8 mouse cellular contexts compared by ENCODE assay signal in genomic region chr4:154246115-154247040, GRCm38 (mm10). TPM values are rescaled to one million over a fixed set of nuclear protein-coding genes. Genes with fewer than 3 reads are reported as not detected.
DNase-seq lines count a peak whose midpoint lies in the region; ATAC-seq lines count a peak whose summit lies in the region.

No protein-coding gene starts in this region.

- DNase-seq in CD4-positive helper T cell, adult 2 months (ENCODE audit: low read depth, low spot score) = peak; percentile 18
- DNase-seq in brain, adult 2 months (ENCODE audit: low read depth, low spot score) = peak; percentile 61
- DNase-seq in thymus, postnatal 14 days = peak; percentile 51

- no peak overlapping the region for H3K27ac ChIP-seq in heart, embryonic 12.5 days (ENCODE audit: poor library complexity, severe bottlenecking)
- no peak overlapping the region for H3K27ac ChIP-seq in kidney, embryonic 15.5 days
- no peak overlapping the region for H3K27ac ChIP-seq in liver, embryonic 16.5 days (ENCODE audit: low read length)
- H3K27ac ChIP-seq in neural tube, embryonic 14.5 days (ENCODE audit: low read depth, low read length) = no peak overlapping the region

- WGBS in heart, embryonic 12.5 days = 10% methylated on average over 18 of the region's 19 CpGs
- 8% methylated on average over 19 of the region's 19 CpGs for WGBS in kidney, embryonic 15.5 days
- WGBS in liver, embryonic 16.5 days (ENCODE audit: insufficient replicate concordance) = 7% methylated on average over 19 of the region's 19 CpGs
- WGBS in neural tube, embryonic 14.5 days = 9% methylated on average over 19 of the region's 19 CpGs

- no peaks in the 10 kb centered on the region for H3K9me3 ChIP-seq in heart, embryonic 12.5 days (replicated peaks)
- H3K9me3 ChIP-seq in kidney, embryonic 15.5 days (replicated peaks) = no peaks in the 10 kb centered on the region
- no peaks in the 10 kb centered on the region for H3K9me3 ChIP-seq in liver, embryonic 16.5 days (replicated peaks; ENCODE audit: control insufficient read depth, low read length)
- no peaks in the 10 kb centered on the region for H3K9me3 ChIP-seq in neural tube, embryonic 14.5 days (ENCODE audit: control insufficient read depth, low read length)

- H3K4me2 ChIP-seq in heart, embryonic 12.5 days = peak overlapping the region; percentile 59
- peak overlapping the region; percentile 64 for H3K4me2 ChIP-seq in kidney, embryonic 15.5 days
- H3K4me2 ChIP-seq in liver, embryonic 16.5 days (ENCODE audit: low read depth, low read length) = peak overlapping the region; percentile 60
- H3K4me2 ChIP-seq in neural tube, embryonic 14.5 days (ENCODE audit: low read depth, low read length) = no peak overlapping the region

- peaks cover 9% of the 10 kb centered on the region; the same call in 1 of the 2 replicates for H3K4me1 ChIP-seq in heart, embryonic 12.5 days (replicated peaks)
- H3K4me1 ChIP-seq in kidney, embryonic 15.5 days = peaks cover 28% of the 10 kb centered on the region
- peaks cover 10% of the 10 kb centered on the region for H3K4me1 ChIP-seq in liver, embryonic 16.5 days (ENCODE audit: control insufficient read depth, low read depth, low read length)
- no peaks in the 10 kb centered on the region for H3K4me1 ChIP-seq in neural tube, embryonic 14.5 days (ENCODE audit: control insufficient read depth, insufficient read depth, low read length)

- peaks cover 7% of the 10 kb centered on the region for H3K27me3 ChIP-seq in heart, embryonic 12.5 days (replicated peaks)
- 0 out of 2 replicates have a peak, but pooled peaks cover 6% of the 10 kb centered on the region for H3K27me3 ChIP-seq in kidney, embryonic 15.5 days
- H3K27me3 ChIP-seq in liver, embryonic 16.5 days (ENCODE audit: control insufficient read depth, insufficient read depth, low read depth, low read length) = no peaks in the 10 kb centered on the region
- no peaks in the 10 kb centered on the region for H3K27me3 ChIP-seq in neural tube, embryonic 14.5 days (ENCODE audit: control insufficient read depth, insufficient read depth, low read length)

- H3K4me3 ChIP-seq in heart, embryonic 12.5 days = peak overlapping the region; percentile 24
- H3K4me3 ChIP-seq in kidney, embryonic 15.5 days (replicated peaks) = peak overlapping the region; percentile 34
- peak overlapping the region; percentile 23 for H3K4me3 ChIP-seq in liver, embryonic 16.5 days (ENCODE audit: low read depth, low read length)
- H3K4me3 ChIP-seq in neural tube, embryonic 14.5 days (ENCODE audit: low read depth, low read length) = no peak overlapping the region

- no peaks in the 10 kb centered on the region for H3K36me3 ChIP-seq in heart, embryonic 12.5 days
- H3K36me3 ChIP-seq in kidney, embryonic 15.5 days = no peaks in the 10 kb centered on the region
- no peaks in the 10 kb centered on the region for H3K36me3 ChIP-seq in liver, embryonic 16.5 days (ENCODE audit: control insufficient read depth, insufficient read depth)
- H3K36me3 ChIP-seq in neural tube, embryonic 14.5 days (ENCODE audit: control insufficient read depth, insufficient read depth, low read length) = no peaks in the 10 kb centered on the region

- ATAC-seq in erythroblast, adult 5-6 weeks (replicated peaks; ENCODE audit: low FRiP score, poor library complexity, severe bottlenecking) = peak; percentile 74
- ATAC-seq in heart, embryonic 12.5 days (ENCODE audit: insufficient number of reproducible peaks, low FRiP score) = peak; percentile 49
- ATAC-seq in kidney, embryonic 15.5 days (replicated peaks; ENCODE audit: low FRiP score) = peak; percentile 37
- ATAC-seq in liver, embryonic 16.5 days (ENCODE audit: low read depth) = peak; percentile 80
- ATAC-seq in neural tube, embryonic 14.5 days (ENCODE audit: low read depth) = 0 out of 2 replicates have a peak, but pooled peaks have one; percentile 44

- H3K9ac ChIP-seq in heart, embryonic 12.5 days = no peak overlapping the region
- no peak overlapping the region for H3K9ac ChIP-seq in kidney, embryonic 15.5 days
- no peak overlapping the region for H3K9ac ChIP-seq in liver, embryonic 16.5 days (ENCODE audit: low read depth, low read length)
- H3K9ac ChIP-seq in neural tube, embryonic 14.5 days (replicated peaks; ENCODE audit: low read depth, low read length) = no peak overlapping the region

RNA-seq across cellular contexts. Expression of gene Arhgef16, which starts 55.1 kb away (rescaled TPM):
- total RNA-seq in erythroblast, adult 5-6 weeks (2015; ENCODE audit: low replicate concordance) = not detected in 2 replicates
- not detected in 2 replicates for total RNA-seq in erythroblast, adult 5-6 weeks (2017; ENCODE audit: low replicate concordance)
- 1.8 and 1.9 TPM in 2 replicates for polyA plus RNA-seq in heart, embryonic 12.5 days (2016; fragmentation: Nextera tagmentation; extraction: Ambion mirVana)
- polyA plus RNA-seq in kidney, embryonic 15.5 days (2015; fragmentation: Nextera tagmentation; extraction: Ambion mirVana) = 32.2 and 34.2 TPM in 2 replicates
- polyA plus RNA-seq in liver, embryonic 16.5 days (2015; fragmentation: Nextera tagmentation; extraction: Ambion mirVana) = 5.0 and 5.4 TPM in 2 replicates
- polyA plus RNA-seq in neural tube, embryonic 14.5 days (2014; fragmentation: Nextera tagmentation; extraction: Ambion mirVana) = 0.46 and 0.62 TPM in 2 replicates
